Mouse (Mus musculus) midbrain, postnatal 0 days (tissue): ENCODE measurements around the gene Ecpas. TPM values are rescaled to one million over a fixed set of nuclear protein-coding genes. Genes with fewer than 3 reads are reported as not detected.

ENCODE experiments used
- ATAC-seq: fragments of 200-750 bp; cut with Nextera tagmentation; 2 replicates; pipeline ENCODE4 v1.8.0; 2017; ENCODE audit warnings: moderate number of reproducible peaks, mild to moderate bottlenecking, moderate TSS enrichment, moderate library complexity; ENCODE audit not compliant: low FRiP score
- DNase-seq: peaks from one replicate; pipeline ENCODE4 v3.0.0-alpha.2; 2015; ENCODE audit warnings: low spot score
- H3K27ac ChIP-seq: fragments of 300-500 bp; sonication (generic); 2 replicates; pipeline ENCODE4 v1.5.1; 2014; ENCODE audit warnings: low read depth, mild to moderate bottlenecking, low read length, mixed read lengths
- H3K27me3 ChIP-seq: fragments of 300-500 bp; sonication (generic); 2 replicates; pipeline ENCODE4 v1.6.1; 2014; ENCODE audit warnings: low read length, control low read depth, mixed read lengths; ENCODE audit not compliant: insufficient read depth
- H3K36me3 ChIP-seq: fragments of 300-500 bp; sonication (generic); 2 replicates; pipeline ENCODE4 v1.6.1; 2014; ENCODE audit warnings: low read length, control low read depth, mixed read lengths; ENCODE audit not compliant: insufficient read depth
- H3K4me1 ChIP-seq: fragments of 300-500 bp; sonication (generic); 2 replicates; pipeline ENCODE4 v1.6.1; 2014; ENCODE audit warnings: mild to moderate bottlenecking, control low read depth, antibody characterized with exemption, low read length, mixed read lengths; ENCODE audit not compliant: insufficient read depth
- H3K4me2 ChIP-seq: fragments of 300-500 bp; sonication (generic); 2 replicates; pipeline ENCODE4 v1.6.1; 2014; ENCODE audit warnings: low read depth, mild to moderate bottlenecking, low read length, mixed read lengths; ENCODE audit not compliant: poor library complexity, severe bottlenecking
- H3K4me3 ChIP-seq: fragments of 300-500 bp; sonication (generic); 2 replicates; pipeline ENCODE4 v1.5.1; 2014; ENCODE audit warnings: low read depth, mild to moderate bottlenecking, low read length, moderate library complexity
- H3K9ac ChIP-seq: fragments of 300-500 bp; sonication (generic); replicated peaks from 2 replicates; pipeline ENCODE4 v1.6.1; 2014; ENCODE audit warnings: mild to moderate bottlenecking, low read length, moderate library complexity, mixed read lengths; ENCODE audit not compliant: poor library complexity, severe bottlenecking
- H3K9me3 ChIP-seq: fragments of 300-500 bp; sonication (generic); 2 replicates; pipeline ENCODE4 v1.6.1; 2016; ENCODE audit warnings: low read length, control low read depth
- CTCF ChIP-seq: IDR thresholded peaks from 2 replicates; pipeline ENCODE4 v1.5.1; 2016; ENCODE audit warnings: antibody characterized with exemption, mild to moderate bottlenecking
- WGBS: fragments of 180-500 bp; shearing (Covaris S2); extraction: QIAGEN DNeasy Blood & Tissue Kit; methylation state at CpG from one replicate; pipeline ENCODE4 v1.1.7; 2014; 5-methylcytosine and 5-hydroxymethylcytosine counted together
- polyA plus RNA-seq: library from polyadenylated mRNA; unstranded; fragments of >200 nt; fragmentation: Nextera tagmentation; extraction: Ambion mirVana; gene quantifications from 2 replicates; pipeline ENCODE4 v1.2.1, GENCODE M21; 2015
- total RNA-seq: library from RNA; depleted of rRNA; stranded (reverse); fragments of >200 nt; gene quantifications from 2 replicates; pipeline ENCODE4 v1.2.3, GENCODE M21; 2014

Gene Ecpas
- total and polyA plus RNA-seq, 2 experiments from 2014 or later, result 36.8 to 64.8 TPM

DNA sequence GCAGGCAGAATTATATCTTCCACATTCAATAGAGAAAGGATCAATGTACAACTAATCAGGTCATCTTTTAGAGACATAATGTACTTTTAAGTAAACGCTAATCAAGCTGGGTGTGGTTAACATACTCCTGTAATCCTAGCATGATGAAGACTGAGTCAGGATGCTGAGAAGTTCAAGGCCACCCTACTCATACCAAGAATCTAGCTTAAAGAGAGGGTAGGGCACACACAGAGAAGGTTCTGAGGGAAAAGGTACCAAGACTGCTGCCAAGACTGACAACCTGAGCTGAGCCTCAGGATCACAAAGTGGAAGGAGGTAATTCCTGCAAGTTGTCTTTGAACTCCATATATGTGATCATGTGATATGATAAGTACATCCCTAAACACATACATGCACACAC is 24.0 kb downstream of the Ecpas start:
- no peak for ATAC-seq
- DNase-seq, result no peak
- H3K4me3 ChIP-seq, result no peak overlapping the region
- H3K4me1 ChIP-seq, result no peaks in the 10 kb centered on the region
- no peak overlapping the region for H3K4me2 ChIP-seq
- WGBS, result 100% methylated on average over 1 of the region's 1 CpGs
- H3K9me3 ChIP-seq, result no peaks in the 10 kb centered on the region
- no peak overlapping the region for H3K27ac ChIP-seq
- no peak overlapping the region for H3K9ac ChIP-seq
- no peaks in the 10 kb centered on the region for H3K36me3 ChIP-seq
- H3K27me3 ChIP-seq, result no peaks in the 10 kb centered on the region
- TF ChIP-seq CTCF, result no peak

DNA sequence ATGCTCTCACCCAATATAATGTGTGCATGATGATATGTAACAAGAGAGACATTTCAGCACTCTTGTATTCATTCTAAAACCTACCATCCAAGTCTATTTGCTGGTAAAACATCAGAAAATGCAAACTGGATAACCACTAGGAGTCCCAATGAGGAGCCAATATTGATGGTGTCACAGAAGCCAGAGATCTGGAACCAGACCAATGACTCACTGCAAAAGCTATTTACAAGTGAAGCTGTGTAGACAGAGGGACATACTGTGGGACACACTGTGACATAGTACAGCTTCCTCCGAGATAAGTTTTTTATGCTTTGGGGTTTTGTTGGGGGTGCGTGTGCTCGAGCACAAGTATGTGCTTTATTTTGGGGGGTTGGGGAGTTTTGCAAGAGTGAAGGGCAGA is 24.9 kb downstream of the Ecpas start:
- H3K4me2 ChIP-seq, result no peak overlapping the region
- ATAC-seq (no peak), DNase-seq (no peak)
- H3K4me3 ChIP-seq, result no peak overlapping the region
- no peak overlapping the region for H3K27ac ChIP-seq
- H3K36me3 ChIP-seq, result no peaks in the 10 kb centered on the region
- no peaks in the 10 kb centered on the region for H3K4me1 ChIP-seq
- WGBS, result 93% methylated on average over 3 of the region's 3 CpGs
- TF ChIP-seq CTCF, result no peak
- no peaks in the 10 kb centered on the region for H3K9me3 ChIP-seq
- H3K9ac ChIP-seq, result no peak overlapping the region
- H3K27me3 ChIP-seq, result no peaks in the 10 kb centered on the region

DNA sequence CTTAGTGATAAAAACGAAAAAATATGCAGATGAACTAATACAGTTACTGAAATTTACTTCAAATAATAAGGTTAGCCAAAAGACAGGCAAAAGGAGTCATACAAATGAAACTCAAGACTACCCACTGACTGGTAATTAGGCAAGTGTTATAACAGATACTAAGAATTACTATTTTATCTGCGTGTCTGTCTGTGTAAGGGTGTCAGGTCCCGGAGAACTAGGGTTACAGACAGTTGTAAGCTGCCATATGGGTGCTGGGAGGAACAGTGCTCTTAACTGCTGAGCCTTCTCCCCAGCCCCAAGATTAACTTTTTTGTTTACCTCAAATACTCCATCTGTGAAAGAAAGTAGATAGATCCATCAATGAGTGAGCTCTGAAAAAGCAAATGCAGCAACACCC is 25.8 kb downstream of the Ecpas start:
- ATAC-seq (no peak), DNase-seq (no peak)
- H3K27ac ChIP-seq, result no peak overlapping the region
- 95% methylated on average over 3 of the region's 3 CpGs for WGBS
- no peak for TF ChIP-seq CTCF
- no peak overlapping the region for H3K4me2 ChIP-seq
- no peaks in the 10 kb centered on the region for H3K27me3 ChIP-seq
- no peaks in the 10 kb centered on the region for H3K4me1 ChIP-seq
- H3K9me3 ChIP-seq, result no peaks in the 10 kb centered on the region
- H3K36me3 ChIP-seq, result no peaks in the 10 kb centered on the region
- no peak overlapping the region for H3K9ac ChIP-seq
- H3K4me3 ChIP-seq, result no peak overlapping the region

- no peak for TF ChIP-seq CTCF
- DNase-seq, result no peak
- Histone ChIP-seq H3K36me3 (no peaks in the 10 kb centered on the region), H3K9me3 (no peaks in the 10 kb centered on the region), H3K4me1 (no peaks in the 10 kb centered on the region), H3K27ac (no peak overlapping the region), H3K9ac (no peak overlapping the region), H3K27me3 (no peaks in the 10 kb centered on the region), H3K4me2 (no peak overlapping the region), H3K4me3 (no peak overlapping the region)
- 87% methylated on average over 5 of the region's 5 CpGs for WGBS
- no peak for ATAC-seq
Observed at GRCm38 (mm10) chr4:58885341-58885740, 27.2 kb downstream of the Ecpas start.

DNA sequence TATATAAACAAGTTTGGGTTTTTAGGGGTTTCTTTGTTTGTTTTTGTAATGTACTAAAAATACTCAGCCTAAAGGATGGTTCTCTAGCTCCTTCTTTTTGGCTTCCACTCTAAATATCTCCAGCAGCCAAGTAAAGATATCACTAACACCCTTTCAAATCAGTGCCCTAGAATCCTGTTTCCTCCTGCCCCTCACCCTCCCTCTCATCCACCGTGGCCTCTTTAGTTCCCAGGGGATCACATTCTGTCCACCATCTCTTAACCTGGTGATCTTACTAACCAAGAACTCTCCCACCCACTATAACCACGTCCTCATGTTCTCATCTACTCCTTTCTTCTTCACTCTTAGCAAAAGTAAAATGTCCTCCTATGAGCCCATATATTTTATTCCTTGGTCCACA is 28.7 kb downstream of the Ecpas start:
- DNase-seq (no peak), ATAC-seq (no peak)
- H3K9ac ChIP-seq, result no peak overlapping the region
- no peak overlapping the region for H3K4me2 ChIP-seq
- no peak overlapping the region for H3K27ac ChIP-seq
- 79% methylated on average over 2 of the region's 2 CpGs for WGBS
- H3K4me1 ChIP-seq, result no peaks in the 10 kb centered on the region
- no peak overlapping the region for H3K4me3 ChIP-seq
- H3K27me3 ChIP-seq, result no peaks in the 10 kb centered on the region
- H3K36me3 ChIP-seq, result no peaks in the 10 kb centered on the region
- no peaks in the 10 kb centered on the region for H3K9me3 ChIP-seq
- no peak for TF ChIP-seq CTCF

- 94% methylated on average over 4 of the region's 4 CpGs for WGBS
Observed at GRCm38 (mm10) chr4:58874373-58874772, 38.2 kb downstream of the Ecpas start.

More at GRCm38 (mm10) chr4:58874373-58874772, 38.2 kb downstream of the Ecpas start:
- no peak overlapping the region for H3K4me3 ChIP-seq
- no peak overlapping the region for H3K27ac ChIP-seq
- ATAC-seq, result no peak
- peaks cover 12% of the 10 kb centered on the region; the same call in 1 of the 2 replicates for H3K36me3 ChIP-seq
- DNase-seq, result no peak
- no peak overlapping the region for H3K4me2 ChIP-seq
- H3K4me1 ChIP-seq, result no peaks in the 10 kb centered on the region
- no peaks in the 10 kb centered on the region for H3K9me3 ChIP-seq
- TF ChIP-seq CTCF, result no peak
- H3K27me3 ChIP-seq, result no peaks in the 10 kb centered on the region
- H3K9ac ChIP-seq, result no peak overlapping the region
